Mouse (Mus musculus) heart, postnatal 36 days (tissue): ENCODE results near the gene Pde1b. TPM values are rescaled to one million over a fixed set of nuclear protein-coding genes. Genes with fewer than 3 reads are reported as not detected.

Experiments used
- DNase-seq, 2 experiments: peaks; one replicate each; pipeline ENCODE4 v3.0.0; 2021 to 2022
- intact Hi-C: fragments of 180-260 bp; cut with DNase I; formaldehyde crosslinking; loops from one replicate; pipeline ENCODE4 v1.15.1; 2025
- total RNA-seq, 2 experiments: library from RNA; stranded (reverse); gene quantifications; 2 replicates each; pipeline ENCODE4 v1.2.3; 2021

Pde1b gene
- total RNA-seq, 2 experiments from 2014 or later: 1.2 to 1.5 TPM

GRCm38 (mm10) chr15:103542526-103542925 lies 39.7 kb downstream of the Pde1b start:
- intact Hi-C loops: no loop called here
- no peak for DNase-seq

- DNase-seq: no peak
- intact Hi-C loops: no loop called here
Observed at GRCm38 (mm10) chr15:103547983-103548382, 45.1 kb downstream of the Pde1b start.

DNA sequence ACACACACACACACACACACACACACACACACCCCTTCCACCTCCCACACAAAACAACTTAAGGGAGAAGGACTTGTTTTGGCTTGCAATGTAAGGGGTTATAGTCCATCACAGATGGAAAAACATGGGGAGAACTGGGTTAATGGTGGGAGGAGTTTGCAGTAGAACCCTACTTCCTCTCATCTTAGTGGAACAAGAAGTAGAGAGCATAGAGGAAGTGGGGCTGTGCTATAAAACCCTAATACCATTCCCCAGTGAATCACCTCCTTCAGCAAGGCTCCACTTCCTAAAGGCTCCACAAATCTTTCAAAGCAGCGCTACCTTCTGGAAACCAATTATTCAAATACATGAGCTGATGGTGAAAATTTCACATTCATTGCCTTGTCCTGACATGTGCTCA lies 46.6 kb downstream of the Pde1b start:
- DNase-seq: no peak

GRCm38 (mm10) chr15:103551053-103551452 lies 48.2 kb downstream of the Pde1b start:
- DNase-seq: no peak
- intact Hi-C loops: no loop called here

More for the DNA sequence above, 46.6 kb downstream of the Pde1b start:
- intact Hi-C loops: no loop called here

GRCm38 (mm10) chr15:103552096-103552690 lies 49.4 kb downstream of the Pde1b start:
- DNase-seq: peak; percentile 18 to 30
- intact Hi-C loops: no loop called here

GRCm38 (mm10) chr15:103564981-103565380 lies 62.1 kb downstream of the Pde1b start, which contains the start of gene Glycam1:
Glycam1 (minus strand) TSS chr15:103565081.
- intact Hi-C loops: no loop called here
- DNase-seq: no peak

Other genes starting within 250 kb of the Pde1b start
- under 1 TPM; 0.67 to 0.73 TPM for gene Nfe2, start 244.6 kb upstream of the Pde1b start, total RNA-seq
- 10 to 100 TPM; 56.6 to 56.9 TPM for gene Copz1, start 230.3 kb upstream of the Pde1b start, total RNA-seq
- gene Gpr84, start 192.4 kb upstream of the Pde1b start, total RNA-seq: not detected
- gene Zfp385a, start 162.9 kb upstream of the Pde1b start, total RNA-seq: 10 to 100 TPM; 12.9 to 13.0 TPM
- 10 to 100 TPM; 46.1 to 47.1 TPM for gene Itga5, start 136.3 kb upstream of the Pde1b start, total RNA-seq
- gene Gtsf1, start 72.6 kb upstream of the Pde1b start, total RNA-seq: not detected
- not detected for gene Gtsf2, start 54.6 kb upstream of the Pde1b start, total RNA-seq
- 1 to 10 TPM; 3.6 to 5.7 TPM for gene Nckap1l, start 49.2 kb upstream of the Pde1b start, total RNA-seq
- 10 to 100 TPM in 1 of 2 experiments, 1 to 10 TPM in 1; 9.4 to 10.1 TPM for gene Ppp1r1a, start 35.0 kb downstream of the Pde1b start, total RNA-seq
- not detected for gene Glycam1, start 62.0 kb downstream of the Pde1b start, total RNA-seq